Mouse (Mus musculus): ENCODE measurements around the gene Polr2c. TPM values are rescaled to one million over a fixed set of nuclear protein-coding genes. Genes with fewer than 3 reads are reported as not detected.

Gene Polr2c
- polyA plus RNA-seq, 1 experiment from 2014 or later = 129 TPM

- Histone ChIP-seq H3K9me3 (replicated peaks; ENCODE audit: low read length) (no peaks in the 10 kb centered on the region), H3K36me3 (ENCODE audit: insufficient read depth, low read length) (no peaks in the 10 kb centered on the region), H3K4me2 (ENCODE audit: low read length) (no peak overlapping the region; the same call in 1 of the 2 replicates), H3K4me3 (replicated peaks; ENCODE audit: low read depth, low read length) (no peak overlapping the region), H3K4me1 (replicated peaks; ENCODE audit: insufficient read depth, low read length) (no peaks in the 10 kb centered on the region), H3K27me3 (ENCODE audit: insufficient read depth, low read length) (no peaks in the 10 kb centered on the region), H3K9ac (ENCODE audit: low read depth, low read length) (no peak overlapping the region), H3K27ac (no peak overlapping the region)
- DNase-seq (ENCODE audit: low spot score) (no peak), ATAC-seq (replicated peaks; ENCODE audit: low FRiP score, low read depth) (no peak)
- 26% methylated on average over 14 of the region's 14 CpGs for WGBS
- TF ChIP-seq CTCF (IDR thresholded peaks at IDR 0.05; ENCODE audit: low read depth) = 0 out of 2 replicates have a peak, but pooled peaks have one; percentile 8
Measured at GRCm38 (mm10) chr8:94888383-94889036, 31.3 kb downstream of the Polr2c start.

DNA sequence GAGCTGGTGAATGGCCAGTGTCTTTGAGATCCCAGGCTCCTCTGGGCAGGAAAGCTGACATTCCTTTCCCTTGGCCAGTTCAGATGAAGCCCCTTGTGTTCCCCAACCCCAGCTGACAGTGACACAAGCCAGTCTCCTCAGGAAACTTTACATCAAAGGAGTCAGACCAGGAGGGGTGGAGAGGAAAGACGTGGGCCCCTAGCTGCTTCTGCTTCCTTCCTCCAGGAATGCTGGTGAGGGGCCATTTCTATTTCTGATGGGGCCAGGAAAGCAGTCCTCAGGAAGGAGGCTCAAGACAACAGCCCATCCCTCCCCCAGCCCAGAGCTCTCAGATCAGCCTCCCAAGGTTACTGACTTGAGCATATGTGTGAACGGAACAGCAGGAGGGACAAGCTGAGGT is 35.7 kb downstream of the Polr2c start:
- no peaks in the 10 kb centered on the region for H3K9me3 ChIP-seq (replicated peaks; ENCODE audit: low read length)
- no peak overlapping the region for H3K4me3 ChIP-seq (replicated peaks; ENCODE audit: low read depth, low read length)
- no peaks in the 10 kb centered on the region for H3K27me3 ChIP-seq (ENCODE audit: insufficient read depth, low read length)
- 46% methylated on average over 2 of the region's 2 CpGs for WGBS
- DNase-seq (ENCODE audit: low spot score) (no peak), ATAC-seq (replicated peaks; ENCODE audit: low FRiP score, low read depth) (no peak; the same call in 1 of the 2 replicates)
- TF ChIP-seq CTCF (IDR thresholded peaks at IDR 0.05; ENCODE audit: low read depth) = no peak
- H3K4me1 ChIP-seq (replicated peaks; ENCODE audit: insufficient read depth, low read length) = no peaks in the 10 kb centered on the region
- H3K4me2 ChIP-seq (ENCODE audit: low read length) = no peak overlapping the region
- H3K36me3 ChIP-seq (ENCODE audit: insufficient read depth, low read length) = no peaks in the 10 kb centered on the region
- H3K9ac ChIP-seq (ENCODE audit: low read depth, low read length) = no peak overlapping the region
- H3K27ac ChIP-seq = no peak overlapping the region

DNA sequence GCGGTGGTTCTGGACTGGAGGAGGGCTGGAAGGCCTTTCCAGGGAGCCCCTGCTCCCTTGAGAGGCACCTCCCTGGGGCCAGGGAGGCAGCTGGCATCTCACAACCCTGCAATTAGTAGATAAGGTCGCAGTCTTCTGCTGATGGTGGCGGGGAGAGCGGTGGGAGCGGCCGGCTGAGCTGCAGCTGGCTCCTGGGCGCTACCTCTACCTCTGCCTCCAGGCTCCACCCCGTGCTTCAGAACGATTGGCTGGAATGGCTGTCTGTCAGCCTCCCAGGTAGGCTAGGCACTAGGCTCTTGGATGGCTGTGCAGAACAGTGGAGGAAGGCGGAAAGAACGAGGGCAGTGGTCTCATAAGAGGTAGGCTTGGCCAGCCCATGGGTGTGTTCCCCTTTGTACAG is 42.0 kb downstream of the Polr2c start:
- H3K27me3 ChIP-seq (ENCODE audit: insufficient read depth, low read length) = no peaks in the 10 kb centered on the region
- no peak overlapping the region for H3K9ac ChIP-seq (ENCODE audit: low read depth, low read length)
- 0 out of 2 replicates have a peak, but pooled peaks cover 8% of the 10 kb centered on the region for H3K36me3 ChIP-seq (ENCODE audit: insufficient read depth, low read length)
- 12% methylated on average over 11 of the region's 11 CpGs for WGBS
- no peak; the same call in 1 of the 2 replicates for ATAC-seq (replicated peaks; ENCODE audit: low FRiP score, low read depth)
- DNase-seq (ENCODE audit: low spot score) = peak; percentile 44
- TF ChIP-seq CTCF (IDR thresholded peaks at IDR 0.05; ENCODE audit: low read depth) = no peak
- peaks cover 24% of the 10 kb centered on the region for H3K4me1 ChIP-seq (replicated peaks; ENCODE audit: insufficient read depth, low read length)
- H3K27ac ChIP-seq = no peak overlapping the region; the same call in 1 of the 2 replicates
- no peak overlapping the region for H3K4me3 ChIP-seq (replicated peaks; ENCODE audit: low read depth, low read length)
- no peaks in the 10 kb centered on the region for H3K9me3 ChIP-seq (replicated peaks; ENCODE audit: low read length)
- H3K4me2 ChIP-seq (ENCODE audit: low read length) = peak overlapping the region; percentile 48

- no peaks in the 10 kb centered on the region for H3K9me3 ChIP-seq (replicated peaks; ENCODE audit: low read length)
- DNase-seq (ENCODE audit: low spot score) (no peak), ATAC-seq (replicated peaks; ENCODE audit: low FRiP score, low read depth) (no peak)
- no peaks in the 10 kb centered on the region for H3K27me3 ChIP-seq (ENCODE audit: insufficient read depth, low read length)
- H3K9ac ChIP-seq (ENCODE audit: low read depth, low read length) = no peak overlapping the region; the same call in 1 of the 2 replicates
- no peak overlapping the region for H3K4me2 ChIP-seq (ENCODE audit: low read length)
- H3K4me1 ChIP-seq (replicated peaks; ENCODE audit: insufficient read depth, low read length) = peaks cover 36% of the 10 kb centered on the region
- TF ChIP-seq CTCF (IDR thresholded peaks at IDR 0.05; ENCODE audit: low read depth) = no peak
- 14% methylated on average over 6 of the region's 6 CpGs for WGBS
- no peak overlapping the region for H3K4me3 ChIP-seq (replicated peaks; ENCODE audit: low read depth, low read length)
- peak overlapping the region; percentile 36; the same call in 1 of the 2 replicates for H3K27ac ChIP-seq
- 0 out of 2 replicates have a peak, but pooled peaks cover 8% of the 10 kb centered on the region for H3K36me3 ChIP-seq (ENCODE audit: insufficient read depth, low read length)
Measured at GRCm38 (mm10) chr8:94900617-94901016, 43.4 kb downstream of the Polr2c start.

DNA sequence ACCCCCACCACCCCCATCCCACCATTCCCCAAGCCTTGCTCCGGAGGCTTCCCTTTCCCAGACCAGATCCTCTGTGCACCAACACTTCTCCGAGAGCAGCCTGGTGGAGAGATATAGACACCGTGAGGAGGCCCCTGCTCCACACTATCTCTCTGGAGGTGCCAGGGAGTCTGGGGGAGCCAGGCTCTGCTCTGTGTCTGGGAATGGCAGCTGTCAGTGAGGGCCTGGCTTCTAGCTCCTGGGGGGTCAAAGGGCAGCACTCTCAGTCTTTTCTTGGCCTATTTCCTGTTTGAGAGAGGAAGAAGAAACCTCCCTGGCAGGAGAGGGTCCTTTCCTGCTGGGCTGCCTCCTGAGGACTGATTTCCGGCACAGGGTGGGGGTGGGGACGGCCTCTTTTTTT is 43.8 kb downstream of the Polr2c start:
- Histone ChIP-seq H3K4me1 (replicated peaks; ENCODE audit: insufficient read depth, low read length) (peaks cover 37% of the 10 kb centered on the region), H3K4me2 (ENCODE audit: low read length) (no peak overlapping the region), H3K4me3 (replicated peaks; ENCODE audit: low read depth, low read length) (no peak overlapping the region), H3K27ac (peak overlapping the region; percentile 36; the same call in 1 of the 2 replicates), H3K9me3 (replicated peaks; ENCODE audit: low read length) (no peaks in the 10 kb centered on the region), H3K36me3 (ENCODE audit: insufficient read depth, low read length) (0 out of 2 replicates have a peak, but pooled peaks cover 8% of the 10 kb centered on the region), H3K27me3 (ENCODE audit: insufficient read depth, low read length) (no peaks in the 10 kb centered on the region), H3K9ac (ENCODE audit: low read depth, low read length) (no peak overlapping the region)
- DNase-seq (ENCODE audit: low spot score) (peak; percentile 31), ATAC-seq (replicated peaks; ENCODE audit: low FRiP score, low read depth) (no peak)
- WGBS = 12% methylated on average over 5 of the region's 5 CpGs
- TF ChIP-seq CTCF (IDR thresholded peaks at IDR 0.05; ENCODE audit: low read depth) = no peak

DNA sequence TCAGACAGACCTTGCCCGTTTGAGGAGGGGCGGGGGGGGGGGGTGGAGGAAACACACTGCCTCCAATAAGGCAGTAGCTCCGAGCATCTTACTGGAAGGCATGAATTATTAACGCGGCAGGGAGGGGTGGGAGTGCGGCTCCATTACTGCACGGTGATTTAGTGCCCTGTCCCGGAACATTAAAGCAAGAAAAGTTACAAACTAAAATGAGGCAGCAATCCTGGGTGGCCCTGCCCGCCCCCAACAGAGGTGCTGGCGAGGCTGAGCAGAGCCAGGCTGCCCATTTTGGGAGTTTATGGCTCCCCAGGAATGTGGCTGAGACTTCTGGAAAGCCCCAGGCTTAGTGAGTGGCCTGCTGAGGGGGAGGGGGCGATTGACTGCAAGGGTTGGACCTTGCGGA is 46.5 kb downstream of the Polr2c start:
- Histone ChIP-seq H3K4me3 (replicated peaks; ENCODE audit: low read depth, low read length) (no peak overlapping the region), H3K27ac (peak overlapping the region; percentile 10; the same call in 1 of the 2 replicates), H3K27me3 (ENCODE audit: insufficient read depth, low read length) (no peaks in the 10 kb centered on the region), H3K9ac (ENCODE audit: low read depth, low read length) (no peak overlapping the region), H3K4me1 (replicated peaks; ENCODE audit: insufficient read depth, low read length) (peaks cover 40% of the 10 kb centered on the region), H3K36me3 (ENCODE audit: insufficient read depth, low read length) (0 out of 2 replicates have a peak, but pooled peaks cover 8% of the 10 kb centered on the region), H3K4me2 (ENCODE audit: low read length) (no peak overlapping the region), H3K9me3 (replicated peaks; ENCODE audit: low read length) (no peaks in the 10 kb centered on the region)
- DNase-seq (ENCODE audit: low spot score) = peak; percentile 78
- peak; percentile 50 for ATAC-seq (replicated peaks; ENCODE audit: low FRiP score, low read depth)
- 9% methylated on average over 12 of the region's 12 CpGs for WGBS
- TF ChIP-seq CTCF (IDR thresholded peaks at IDR 0.05; ENCODE audit: low read depth) = no peak

Data from kidney, postnatal 0 days (tissue).